Mouse (Mus musculus): ENCODE results near the gene Twf1. TPM values are rescaled to one million over a fixed set of nuclear protein-coding genes. Genes with fewer than 3 reads are reported as not detected.

The Twf1 gene
- polyA plus RNA-seq, 1 experiment: 10.1 TPM

DNA sequence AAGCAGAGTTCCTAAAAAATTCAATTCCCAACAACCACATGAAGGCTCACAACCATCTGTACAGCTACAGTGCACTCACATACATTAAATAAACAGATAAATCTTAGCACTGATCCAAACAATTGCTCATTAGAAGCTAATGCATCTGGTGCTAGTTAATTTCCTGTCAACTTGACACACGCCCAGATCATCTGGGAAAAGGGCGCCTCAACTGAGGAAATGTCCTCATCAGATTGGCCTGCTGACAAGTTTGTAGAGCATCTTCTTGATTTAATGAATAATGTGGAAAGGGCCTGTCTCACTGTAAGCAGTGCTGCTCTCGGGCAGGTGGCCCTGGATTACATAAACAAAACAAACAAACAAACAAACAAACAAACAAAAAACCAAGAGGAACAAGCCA is 59.2 kb downstream of the Twf1 start:
- Histone ChIP-seq H3K4me1 (ENCODE audit: control insufficient read depth, insufficient read depth, insufficient read length) (no peaks in the 10 kb centered on the region), H3K36me3 (ENCODE audit: control insufficient read depth, insufficient read depth, low read length) (peaks cover 16% of the 10 kb centered on the region), H3K27me3 (ENCODE audit: control insufficient read depth, insufficient read depth, low read length) (no peaks in the 10 kb centered on the region), H3K4me3 (ENCODE audit: extremely low read depth, insufficient read depth, insufficient read length) (no peak overlapping the region), H3K27ac (ENCODE audit: insufficient read depth, low read length) (no peak overlapping the region)
- WGBS: 89% methylated on average over 3 of the region's 3 CpGs
- no peak for DNase-seq (ENCODE audit: low read depth in 1 of 2, low spot score in 2 of 2)
- no peak for TF ChIP-seq POLR2A (IDR thresholded peaks at IDR 0.05; ENCODE audit: low read depth, low read length)
- no peak for TF ChIP-seq CTCF (IDR thresholded peaks at IDR 0.05; ENCODE audit: extremely low read depth, insufficient read depth, insufficient read length, insufficient replicate concordance)

Other genes starting within 250 kb of the Twf1 start
- 0.51 and 0.81 TPM in 2 replicates for gene Adamts20, start 124.5 kb downstream of the Twf1 start, polyA plus RNA-seq (2012; rRNA removed)
- 4.0 and 4.8 TPM in 2 replicates for gene Pus7l, start 46.3 kb downstream of the Twf1 start, polyA plus RNA-seq (2012; rRNA removed)
- gene Irak4, start 46.2 kb downstream of the Twf1 start, polyA plus RNA-seq (2012; rRNA removed): 15.6 and 16.4 TPM in 2 replicates
- not detected in 2 replicates for gene Tmem117, start 39.3 kb upstream of the Twf1 start, polyA plus RNA-seq (2012; rRNA removed)